Mouse (Mus musculus) spleen, adult 18-20 months (tissue): ENCODE results near the gene Col4a4.

ENCODE experiments used
- DNase-seq, 2 experiments: peaks; one replicate each; pipeline ENCODE4 v3.0.0; 2022; ENCODE audit warnings: mixed read lengths in 2 of 2

Gene Col4a4

GRCm38 (mm10) chr1:82577339-82577738 lies 9.3 kb downstream of the Col4a4 start:
- DNase-seq = no peak

GRCm38 (mm10) chr1:82576182-82576581 lies 10.5 kb downstream of the Col4a4 start:
- no peak for DNase-seq

GRCm38 (mm10) chr1:82575681-82576080 lies 11.0 kb downstream of the Col4a4 start:
- no peak for DNase-seq

GRCm38 (mm10) chr1:82571758-82572157 lies 14.9 kb downstream of the Col4a4 start:
- DNase-seq = no peak

- no peak for DNase-seq
These were observed 17.2 kb downstream of the Col4a4 start for GRCm38 (mm10) chr1:82569405-82569804.

GRCm38 (mm10) chr1:82560223-82560622 lies 26.4 kb downstream of the Col4a4 start:
- DNase-seq = no peak

GRCm38 (mm10) chr1:82554889-82555288 lies 31.8 kb downstream of the Col4a4 start:
- DNase-seq = no peak

GRCm38 (mm10) chr1:82554443-82554850 lies 32.2 kb downstream of the Col4a4 start:
- no peak for DNase-seq

GRCm38 (mm10) chr1:82545199-82545960 lies 41.3 kb downstream of the Col4a4 start:
- no peak for DNase-seq

- DNase-seq = no peak
These were observed 42.0 kb downstream of the Col4a4 start for GRCm38 (mm10) chr1:82544419-82545185.

GRCm38 (mm10) chr1:82543934-82544333 lies 42.7 kb downstream of the Col4a4 start:
- DNase-seq = no peak

GRCm38 (mm10) chr1:82540056-82540455 lies 46.6 kb downstream of the Col4a4 start:
- no peak for DNase-seq

GRCm38 (mm10) chr1:82537848-82538247 lies 48.8 kb downstream of the Col4a4 start:
- no peak for DNase-seq

- DNase-seq = no peak
These were observed 50.0 kb downstream of the Col4a4 start for GRCm38 (mm10) chr1:82536515-82537174.

- DNase-seq = no peak
These were observed 58.7 kb downstream of the Col4a4 start for GRCm38 (mm10) chr1:82527931-82528330.

GRCm38 (mm10) chr1:82491954-82492353 lies 94.7 kb downstream of the Col4a4 start:
- no peak for DNase-seq

- DNase-seq = no peak
These were observed 100.3 kb downstream of the Col4a4 start for GRCm38 (mm10) chr1:82486371-82486770.

GRCm38 (mm10) chr1:82482371-82482770 lies 104.3 kb downstream of the Col4a4 start:
- no peak for DNase-seq

GRCm38 (mm10) chr1:82479696-82480487 lies 106.8 kb downstream of the Col4a4 start:
- DNase-seq = no peak

GRCm38 (mm10) chr1:82476746-82477145 lies 109.9 kb downstream of the Col4a4 start:
- no peak for DNase-seq

GRCm38 (mm10) chr1:82476256-82476655 lies 110.4 kb downstream of the Col4a4 start:
- DNase-seq = no peak

GRCm38 (mm10) chr1:82475821-82476220 lies 110.8 kb downstream of the Col4a4 start:
- DNase-seq = no peak

- no peak for DNase-seq
These were observed 111.4 kb downstream of the Col4a4 start for GRCm38 (mm10) chr1:82475254-82475653.
